Mouse (Mus musculus): ENCODE measurements around the gene Gm813.

Gene Gm813

GRCm38 (mm10) chr16:58603831-58604230 is 12.9 kb downstream of the Gm813 start:
- no peak for DNase-seq

- DNase-seq = no peak
Measured at GRCm38 (mm10) chr16:58600846-58601245, 15.9 kb downstream of the Gm813 start.

GRCm38 (mm10) chr16:58591299-58591698 is 25.5 kb downstream of the Gm813 start:
- no peak for DNase-seq

GRCm38 (mm10) chr16:58589444-58589843 is 27.3 kb downstream of the Gm813 start:
- no peak for DNase-seq

- no peak for DNase-seq
Measured at GRCm38 (mm10) chr16:58573949-58574722, 42.6 kb downstream of the Gm813 start.

GRCm38 (mm10) chr16:58570694-58571264 is 46.0 kb downstream of the Gm813 start:
- no peak for DNase-seq

Measured in kidney, postnatal 14 days (tissue).